Mouse (Mus musculus) adrenal gland, adult 2 months (tissue): ENCODE results near the gene Cdhr3. TPM values are rescaled to one million over a fixed set of nuclear protein-coding genes. Genes with fewer than 3 reads are reported as not detected.
"Not testable (repeated sequence)": the region's sequence is repeated elsewhere in the genome, so short reads cannot be mapped to it uniquely, and the experiment has no call there.

Experiments
- DNase-seq: peaks from one replicate; pipeline ENCODE4 v3.0.0; 2021
- microRNA-seq, 2 experiments: library from miRNA; unstranded; fragments of <30 nt; microRNA quantifications; one replicate each; pipeline ENCODE4 v1.2.0; 2021
- polyA plus RNA-seq: library from polyadenylated mRNA; depleted of rRNA; stranded (reverse); fragments of >200 nt; gene quantifications from 2 replicates; pipeline ENCODE4 v1.2.3, GENCODE M21; 2012; rRNA removed
- total RNA-seq, 2 experiments: library from RNA; stranded (reverse); gene quantifications; 2 replicates each; pipeline ENCODE4 v1.2.3; 2021

The Cdhr3 gene
- total and polyA plus RNA-seq, 3 experiments = not detected

DNA sequence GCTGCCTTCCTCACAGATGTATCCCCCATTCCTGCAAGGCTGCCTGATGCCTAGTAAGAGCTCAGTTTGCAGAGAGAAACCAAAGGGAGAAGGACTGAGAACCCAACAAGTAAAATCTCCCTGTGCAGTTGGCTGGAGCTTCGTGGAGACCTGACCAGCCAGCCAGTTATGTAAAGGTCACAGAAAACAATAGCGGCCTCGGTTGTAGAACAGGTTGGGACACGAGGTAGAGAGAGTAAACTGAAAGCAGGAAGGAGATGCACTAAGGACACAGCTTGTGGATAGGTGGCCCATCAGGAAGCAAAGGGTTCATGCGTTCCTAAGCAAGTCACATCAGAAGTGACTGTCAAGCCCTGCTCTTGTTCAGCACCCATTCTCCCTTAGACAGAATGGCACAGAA, 86.8 kb downstream of the Cdhr3 start:
- DNase-seq = no peak

DNA sequence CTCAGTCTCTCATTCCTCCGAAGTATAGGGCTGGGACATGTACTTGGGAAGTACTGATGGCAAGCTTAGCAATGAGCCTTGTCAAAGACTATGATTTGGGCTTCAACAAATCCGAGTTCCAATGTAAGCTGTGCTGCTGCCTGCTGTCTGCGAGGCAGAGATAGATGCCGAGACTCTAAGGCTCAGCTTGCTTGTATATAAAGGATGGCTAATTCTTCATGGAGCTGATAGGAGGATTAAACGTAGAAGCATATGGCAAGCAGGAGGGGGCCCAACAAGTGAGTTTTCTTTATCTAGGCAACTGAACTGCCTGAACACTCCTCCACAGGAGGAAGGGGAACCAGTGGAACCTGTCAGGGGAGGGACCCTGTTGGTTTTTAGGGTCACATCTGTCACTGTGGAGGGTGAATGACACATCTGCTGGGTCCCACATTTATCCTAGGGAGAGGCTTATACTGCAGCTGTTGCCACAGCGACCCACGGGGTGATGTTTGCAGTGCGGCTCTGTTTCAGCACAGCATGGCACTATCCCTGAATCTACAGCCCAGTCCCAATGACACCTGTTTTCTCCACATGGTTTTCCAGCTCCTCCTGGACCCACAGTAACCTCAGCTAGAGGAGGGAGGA, 89.2 kb downstream of the Cdhr3 start:
- no peak for DNase-seq

DNA sequence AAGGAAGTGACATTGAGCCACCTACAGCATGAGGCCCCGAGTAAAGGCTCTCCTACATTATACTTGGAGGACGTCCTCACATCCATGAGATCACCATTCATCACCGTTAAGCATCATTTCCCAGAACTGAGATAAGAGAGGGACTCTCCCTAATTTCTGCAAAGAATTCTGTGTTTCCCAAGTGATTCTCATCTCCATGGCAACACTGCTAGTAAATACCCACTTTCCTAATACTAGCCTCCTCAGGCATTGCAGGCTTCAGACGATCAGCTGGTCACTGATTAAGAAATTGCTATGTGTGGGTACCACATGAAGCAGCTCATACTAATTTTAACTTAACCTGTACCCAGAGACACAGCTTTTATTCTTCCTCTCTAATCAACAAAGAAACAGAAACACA, 92.3 kb downstream of the Cdhr3 start:
- DNase-seq = no peak

DNA sequence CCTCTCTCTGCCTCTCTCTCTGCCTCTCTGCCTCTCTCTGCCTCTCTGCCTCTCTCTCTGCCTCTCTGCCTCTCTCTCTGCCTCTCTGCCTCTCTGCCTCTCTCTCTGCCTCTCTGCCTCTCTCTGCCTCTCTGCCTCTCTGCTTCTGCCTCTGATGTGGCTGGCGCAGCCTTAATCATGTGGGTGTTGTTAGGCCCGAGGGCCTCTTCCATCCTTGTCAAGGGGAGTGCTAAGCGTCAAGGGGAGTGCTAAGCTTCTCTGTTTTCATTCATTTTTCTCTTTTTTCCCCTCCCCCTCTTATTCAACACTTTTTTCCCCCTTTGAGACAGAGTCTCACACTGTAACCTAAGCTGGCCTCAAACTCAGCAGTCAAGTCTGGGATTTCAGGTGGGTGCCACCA, 92.9 kb downstream of the Cdhr3 start:
- DNase-seq = not testable (repeated sequence)

- DNase-seq = no peak
These were observed 93.9 kb downstream of the Cdhr3 start for GRCm38 (mm10) chr12:32998766-32999165.

GRCm38 (mm10) chr12:32995081-32995834, 97.4 kb downstream of the Cdhr3 start:
- no peak for DNase-seq

GRCm38 (mm10) chr12:32994081-32994480, 98.6 kb downstream of the Cdhr3 start:
- no peak for DNase-seq

DNA sequence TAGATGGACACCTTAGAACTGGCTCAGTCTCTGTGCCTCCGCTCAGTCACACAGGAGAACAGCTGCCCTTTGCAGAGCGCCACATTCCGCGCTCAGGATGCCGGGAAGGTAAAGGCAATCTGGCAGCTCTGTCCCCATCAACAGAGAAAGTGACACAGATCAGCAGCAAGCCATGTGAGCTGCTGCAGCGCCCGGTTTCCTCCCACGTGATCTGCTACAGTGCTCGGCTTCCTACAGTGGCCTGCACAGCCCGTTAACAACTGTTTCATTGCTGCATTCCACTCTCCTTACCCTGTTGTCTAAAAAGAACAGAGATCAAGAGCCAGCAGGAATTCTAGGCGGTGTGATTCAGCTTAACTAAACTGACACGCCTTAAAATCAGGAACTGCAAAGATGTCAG, 102.9 kb downstream of the Cdhr3 start:
- DNase-seq = peak; percentile 16

- DNase-seq = no peak
These were observed 106.4 kb downstream of the Cdhr3 start for GRCm38 (mm10) chr12:32986284-32986683.

Small RNA genes lying within 50 kb of the gene (microRNA-seq; reads per million reads assigned to microRNA genes)
- 0 reads per million in 2 experiments for gene Gm22904

Other genes starting within 250 kb of the Cdhr3 start
- 100 to 1,000 TPM; 109 to 117 TPM for gene Sypl, start 139.0 kb downstream of the Cdhr3 start, total RNA-seq
- gene Sypl, start 139.0 kb downstream of the Cdhr3 start, polyA plus RNA-seq = 27.4 and 41.4 TPM in 2 replicates
- 10 to 100 TPM; 30.8 to 31.6 TPM for gene Atxn7l1, start 54.8 kb upstream of the Cdhr3 start, total RNA-seq
- gene Atxn7l1, start 54.8 kb upstream of the Cdhr3 start, polyA plus RNA-seq = 19.9 and 21.8 TPM in 2 replicates